Comparison of ENCODE assay signal across 39 mouse cellular contexts in genomic region chr16:38359857-38360256, GRCm38 (mm10). TPM values are rescaled to one million over a fixed set of nuclear protein-coding genes. Genes with fewer than 3 reads are reported as not detected.
DNase-seq lines count a peak whose midpoint lies in the region; ATAC-seq and TF ChIP-seq lines count a peak whose summit lies in the region.
"Had no signal": no experiment of that assay in that cellular context is flagged by ENCODE, and none has a peak within 500 bp of the region (broad histone marks: within the 10 kb centered on the region; RNA-seq: fewer than 3 reads in every experiment).

No protein-coding gene starts in this region.

- no peak overlapping the region for H3K4me3 ChIP-seq in gastrocnemius, adult 2 months
- no peak overlapping the region for H3K4me3 ChIP-seq in heart, embryonic 15.5 days
- no peak overlapping the region for H3K4me3 ChIP-seq in CH12.LX (replicated peaks in 1 of 3; ENCODE audit: low read depth in 2 of 3, low read length in 2 of 3, poor library complexity in 1 of 3)
- H3K4me3 ChIP-seq: embryonic facial prominence, embryonic 12.5 days; hindbrain, embryonic 12.5 days; lung, embryonic 15.5 days; midbrain, embryonic 12.5 days had no signal

- H3K4me1 ChIP-seq in heart, embryonic 15.5 days (replicated peaks): peaks cover 35% of the 10 kb centered on the region
- peaks cover 23 to 54% of the 10 kb centered on the region in 2 experiments for H3K4me1 ChIP-seq in CH12.LX (ENCODE audit: control insufficient read depth in 1 of 2, insufficient read depth in 2 of 2)
- H3K4me1 ChIP-seq: midbrain, embryonic 12.5 days had no signal

- no peak for TF ChIP-seq EP300 in CH12.LX (IDR thresholded peaks at IDR 0.05; ENCODE audit: low read length)

- no peak overlapping the region for H3K9ac ChIP-seq in heart, embryonic 15.5 days
- H3K9ac ChIP-seq in CH12.LX (ENCODE audit: insufficient read depth, low read depth): no peak overlapping the region
- H3K9ac ChIP-seq: embryonic facial prominence, embryonic 12.5 days; hindbrain, embryonic 12.5 days; lung, embryonic 15.5 days; midbrain, embryonic 12.5 days had no signal

- H3K36me3 ChIP-seq in heart, embryonic 15.5 days: 0 out of 2 replicates have a peak, but pooled peaks cover 3% of the 10 kb centered on the region
- H3K36me3 ChIP-seq in CH12.LX (replicated peaks in 1 of 2; ENCODE audit: control insufficient read depth in 1 of 2, insufficient read depth in 1 of 2, low read length in 1 of 2): peaks cover 3 to 50% of the 10 kb centered on the region in 2 experiments
- H3K36me3 ChIP-seq: embryonic facial prominence, embryonic 12.5 days; hindbrain, embryonic 12.5 days; lung, embryonic 15.5 days; midbrain, embryonic 12.5 days had no signal

- WGBS in heart, embryonic 15.5 days: 44% methylated on average over 3 of the region's 3 CpGs

- no peak for ATAC-seq in heart, embryonic 15.5 days (replicated peaks; ENCODE audit: insufficient number of reproducible peaks, insufficient read depth, low FRiP score, low read depth)
- ATAC-seq in megakaryocyte progenitor cell, adult 5-6 weeks (replicated peaks; ENCODE audit: poor library complexity): 0 out of 2 replicates have a peak, but pooled peaks have one; percentile 32
- ATAC-seq: forebrain, embryonic 14.5 days; intestine, embryonic 16.5 days; Patski had no signal

- intact Hi-C loops in gastrocnemius, adult 2 months (cut with DNase I): loop anchor here (2.0 to 5.0 kb wide), 2 partner anchors 37 to 93 kb away; partner anchors contain the start of gene Adprh
- intact Hi-C loops in gastrocnemius, postnatal 36 days (cut with DNase I): no loop called here
- intact Hi-C loops in heart, postnatal 10 days (cut with DNase I): no loop called here

- no peaks in the 10 kb centered on the region for H3K9me3 ChIP-seq in heart, embryonic 15.5 days (replicated peaks)
- peaks cover 2% of the 10 kb centered on the region for H3K9me3 ChIP-seq in CH12.LX (replicated peaks; ENCODE audit: low read length)
- H3K9me3 ChIP-seq: embryonic facial prominence, embryonic 12.5 days; hindbrain, embryonic 12.5 days; lung, embryonic 15.5 days; midbrain, embryonic 12.5 days had no signal

- H3K27ac ChIP-seq in gastrocnemius, adult 2 months: peak overlapping the region; percentile 92
- 0 out of 2 replicates have a peak overlapping the region, but pooled peaks have one; percentile 98 for H3K27ac ChIP-seq in heart, embryonic 15.5 days
- no peak overlapping the region for H3K27ac ChIP-seq in CH12.LX (ENCODE audit: insufficient read depth, low read depth)
- H3K27ac ChIP-seq: embryonic facial prominence, embryonic 12.5 days; hindbrain, embryonic 12.5 days; hindbrain, postnatal 0 days; lung, embryonic 15.5 days; midbrain, embryonic 12.5 days had no signal

- dilution Hi-C loops in CH12.LX (cut with MboI; ENCODE audit: extremely low pct_ligation_motif_present, extremely low pct_unique_long_range_greater_than_20kb, low sequenced_read_pairs): no loop called here

- H3K4me2 ChIP-seq in heart, embryonic 15.5 days: no peak overlapping the region
- H3K4me2 ChIP-seq in CH12.LX (ENCODE audit: insufficient read depth, low read depth, poor library complexity, severe bottlenecking): no peak overlapping the region
- H3K4me2 ChIP-seq: embryonic facial prominence, embryonic 12.5 days; hindbrain, embryonic 12.5 days; lung, embryonic 15.5 days; midbrain, embryonic 12.5 days had no signal

- no peak for DNase-seq in gastrocnemius, adult 2 months
- no peak for DNase-seq in gastrocnemius, postnatal 36 days
- DNase-seq in heart, postnatal 10 days: no peak
- DNase-seq in CH12.LX (ENCODE audit: extremely low read depth) (no peak), liver (no peak)
- no peak for DNase-seq in yolk sac, embryonic 10.5 days (ENCODE audit: low spot score)
- DNase-seq: adrenal gland, postnatal 14 days; cerebellum, adult 11 months; cerebellum, adult 9-10 months; cerebellum, postnatal 36 days; embryo, embryonic 11 days; kidney, adult 9 months; kidney, postnatal 10 days; layer of hippocampus, adult 9-11 months; right cerebral cortex, postnatal 14 days; thymus, postnatal 14 days had no signal

- H3K27me3 ChIP-seq in heart, embryonic 15.5 days: no peaks in the 10 kb centered on the region
- no peaks in the 10 kb centered on the region for H3K27me3 ChIP-seq in CH12.LX (replicated peaks)
- H3K27me3 ChIP-seq: embryonic facial prominence, embryonic 12.5 days; lung, embryonic 15.5 days; midbrain, embryonic 12.5 days; Patski had no signal

- TF ChIP-seq POLR2A in CH12.LX (IDR thresholded peaks at IDR 0.05; ENCODE audit: low read depth, low read length): no peak

- H3K79me2 ChIP-seq in CH12.LX (replicated peaks; ENCODE audit: control insufficient read depth, extremely low read depth, insufficient read depth, poor library complexity, severe bottlenecking): peaks cover under 1% of the 10 kb centered on the region

- no peak for TF ChIP-seq RAD21 in CH12.LX (IDR thresholded peaks at IDR 0.05; ENCODE audit: low read depth, low read length)

- no peak for TF ChIP-seq CTCF in gastrocnemius, adult 2 months (IDR thresholded peaks at IDR 0.05)
- TF ChIP-seq CTCF in CH12.LX (conservative IDR thresholded peaks at IDR 0.05 in 1 of 2, IDR thresholded peaks at IDR 0.05 in 1 of 2; ENCODE audit: low read depth in 2 of 2, low read length in 2 of 2): no peak

- in situ Hi-C loops in CH12.LX (cut with MboI; ENCODE audit: low pct_ligation_motif_present, low pct_unique_long_range_greater_than_20kb, low sequenced_read_pairs): no loop called here

TF ChIP-seq in CH12.LX, 34 proteins besides CTCF, POLR2A, EP300 and RAD21:
- TF ChIP-seq SIN3A (IDR thresholded peaks at IDR 0.05; ENCODE audit: low read length): no peak
- TF ChIP-seq ZNF384 (IDR thresholded peaks at IDR 0.05; ENCODE audit: low read depth, low read length): 0 out of 2 replicates have a peak, but pooled peaks have one; percentile 1
- 0 out of 2 replicates have a peak, but pooled peaks have one; percentile 34 for TF ChIP-seq RCOR1 (conservative IDR thresholded peaks at IDR 0.05; ENCODE audit: low read depth, low read length)

RNA-seq across cellular contexts. Expression of gene Popdc2, which starts 2.2 kb away (rescaled TPM):
- total RNA-seq in gastrocnemius, adult 2 months (2021): 10 to 100 TPM; 55.5 to 61.6 TPM
- 10 to 100 TPM; 60.2 to 61.4 TPM for total RNA-seq in gastrocnemius, postnatal 36 days (2021)
- 327 and 350 TPM in 2 replicates for polyA plus RNA-seq in heart, embryonic 15.5 days (2015; fragmentation: Nextera tagmentation; extraction: Ambion mirVana)
- total RNA-seq in heart, postnatal 10 days (2021): 100 to 1,000 TPM; 675 to 721 TPM
- 1.0 and 3.6 TPM in 2 replicates for total RNA-seq in CH12.LX (2012; rRNA removed)
- total RNA-seq in CH12.LX (2014; rRNA removed): 0.17 and 0.30 TPM in 2 replicates
- 0.35 and 1.1 TPM in 2 replicates for polyA plus RNA-seq in CH12.LX (2012; ENCODE audit: insufficient read length, low read depth)
- 0.27 and 0.62 TPM in 2 replicates for total RNA-seq in megakaryocyte progenitor cell, adult 5-6 weeks (2015)
- not detected in 2 replicates for total RNA-seq in megakaryocyte progenitor cell, adult 5-6 weeks (2017)

RNA-seq across cellular contexts. Expression of gene Gm21987, which starts 13.0 kb away (rescaled TPM):
- total RNA-seq in gastrocnemius, adult 2 months (2021): not detected
- not detected for total RNA-seq in gastrocnemius, postnatal 36 days (2021)
- 3.2 and 4.1 TPM in 2 replicates for polyA plus RNA-seq in heart, embryonic 15.5 days (2015; fragmentation: Nextera tagmentation; extraction: Ambion mirVana)
- not detected for total RNA-seq in heart, postnatal 10 days (2021)
- total RNA-seq in CH12.LX (2012; rRNA removed) (0.42 TPM in 1 of 2 replicates, not detected in the other), CH12.LX (2014; rRNA removed) (not detected in 2 replicates)
- polyA plus RNA-seq in CH12.LX (2012; ENCODE audit: insufficient read length, low read depth): 0.87 TPM in 1 of 2 replicates, not detected in the other
- total RNA-seq in megakaryocyte progenitor cell, adult 5-6 weeks (2015): not detected in 2 replicates
- not detected in 2 replicates for total RNA-seq in megakaryocyte progenitor cell, adult 5-6 weeks (2017)
- total RNA-seq: adrenal gland, postnatal 14 days; ES-E14; gastrocnemius, adult 18-20 months; gastrocnemius, postnatal 4 days; heart, postnatal 25 days; hindbrain, postnatal 0 days; left cerebral cortex, adult 18-20 months; left cerebral cortex, postnatal 14 days; liver, adult 2 months; megakaryocyte, adult 5-6 weeks had no signal
- polyA plus RNA-seq: embryonic facial prominence, embryonic 12.5 days; forebrain, embryonic 14.5 days; frontal cortex, adult 2 months; hindbrain, embryonic 12.5 days; hindbrain, postnatal 0 days; limb, embryonic 11.5 days; liver, adult 2 months; liver, embryonic 16.5 days; lung, embryonic 15.5 days; midbrain, embryonic 12.5 days; neural tube, embryonic 14.5 days; Patski; urinary bladder, adult 2 months had no signal

RNA-seq across cellular contexts. Expression of gene Cox17, which starts 13.1 kb away (rescaled TPM):
- 100 to 1,000 TPM; 138 to 190 TPM for total RNA-seq in gastrocnemius, adult 2 months (2021)
- 100 to 1,000 TPM; 121 to 152 TPM for total RNA-seq in gastrocnemius, postnatal 36 days (2021)
- polyA plus RNA-seq in heart, embryonic 15.5 days (2015; fragmentation: Nextera tagmentation; extraction: Ambion mirVana): 224 and 350 TPM in 2 replicates
- 100 to 1,000 TPM; 250 to 263 TPM for total RNA-seq in heart, postnatal 10 days (2021)
- total RNA-seq in CH12.LX (2012; rRNA removed) (643 and 706 TPM in 2 replicates), CH12.LX (2014; rRNA removed) (410 and 438 TPM in 2 replicates)
- 533 and 622 TPM in 2 replicates for polyA plus RNA-seq in CH12.LX (2012; ENCODE audit: insufficient read length, low read depth)
- total RNA-seq in megakaryocyte progenitor cell, adult 5-6 weeks (2015): 95.3 and 110 TPM in 2 replicates
- 294 and 340 TPM in 2 replicates for total RNA-seq in megakaryocyte progenitor cell, adult 5-6 weeks (2017)

RNA-seq across cellular contexts. Expression of gene Maats1, which starts 17.9 kb away (rescaled TPM):
- total RNA-seq in gastrocnemius, adult 2 months (2021): not detected
- total RNA-seq in gastrocnemius, postnatal 36 days (2021): not detected
- 0.10 and 0.13 TPM in 2 replicates for polyA plus RNA-seq in heart, embryonic 15.5 days (2015; fragmentation: Nextera tagmentation; extraction: Ambion mirVana)
- not detected for total RNA-seq in heart, postnatal 10 days (2021)
- 3.9 TPM in 2 replicates for total RNA-seq in CH12.LX (2012; rRNA removed)
- total RNA-seq in CH12.LX (2014; rRNA removed): 1.7 and 1.9 TPM in 2 replicates
- 2.0 and 2.9 TPM in 2 replicates for polyA plus RNA-seq in CH12.LX (2012; ENCODE audit: insufficient read length, low read depth)
- not detected in 2 replicates for total RNA-seq in megakaryocyte progenitor cell, adult 5-6 weeks (2015)
- total RNA-seq in megakaryocyte progenitor cell, adult 5-6 weeks (2017): not detected in 2 replicates
- total RNA-seq: gastrocnemius, adult 18-20 months; heart, postnatal 25 days; liver, adult 2 months; megakaryocyte, adult 5-6 weeks had no signal
- polyA plus RNA-seq: liver, adult 2 months had no signal

Comparison
In these comparisons a context has a peak if more than half of its experiments do, and no peak if none do; other contexts are left out.
1. RNA of gene Popdc2, which starts 2.2 kb away (total RNA-seq): 675 to 721 TPM in heart, postnatal 10 days, 55.5 to 61.6 TPM in gastrocnemius, adult 2 months and 60.2 to 61.4 TPM in gastrocnemius, postnatal 36 days; 0.17 to 3.6 TPM in CH12.LX and 0.27 to 0.62 TPM in megakaryocyte progenitor cell, adult 5-6 weeks; every median in the first group is over 10 times any median in the second.